Mouse (Mus musculus) heart, postnatal 4 days (tissue): ENCODE measurements around the gene Agrn. TPM values are rescaled to one million over a fixed set of nuclear protein-coding genes. Genes with fewer than 3 reads are reported as not detected.

Source experiments
- DNase-seq: peaks from one replicate; pipeline ENCODE4 v3.0.0; 2021
- total RNA-seq, 2 experiments: library from RNA; stranded (reverse); gene quantifications; 2 replicates each; pipeline ENCODE4 v1.2.3; 2021

Agrn gene
- 100 to 1,000 TPM; 112 TPM for total RNA-seq

- peak; percentile 80 for DNase-seq
Measured at GRCm38 (mm10) chr4:156197131-156197828, at the start of gene Agrn. Gene Agrn (minus strand): TSS chr4:156197488.

- DNase-seq: peak; percentile 25
Measured at GRCm38 (mm10) chr4:156236651-156237447, 39.6 kb upstream of the Agrn start.

GRCm38 (mm10) chr4:156235808-156236533 lies 38.7 kb upstream of the Agrn start, which contains the start of gene Noc2l:
Gene Noc2l (plus strand): TSS chr4:156236010.
- peak; percentile 93 for DNase-seq

GRCm38 (mm10) chr4:156235360-156235770 lies 38.1 kb upstream of the Agrn start:
- DNase-seq: no peak

- DNase-seq: peak; percentile 80
Measured at GRCm38 (mm10) chr4:156234701-156235213, 37.5 kb upstream of the Agrn start, which contains the start of gene Plekhn1. Gene Plekhn1 (minus strand): TSS chr4:156234857.

GRCm38 (mm10) chr4:156234021-156234501 lies 36.8 kb upstream of the Agrn start:
- DNase-seq: no peak

GRCm38 (mm10) chr4:156228393-156229024 lies 31.2 kb upstream of the Agrn start:
- no peak for DNase-seq

GRCm38 (mm10) chr4:156227752-156228392 lies 30.6 kb upstream of the Agrn start:
- DNase-seq: peak; percentile 69

GRCm38 (mm10) chr4:156224276-156224675 lies 27.0 kb upstream of the Agrn start:
- DNase-seq: no peak

GRCm38 (mm10) chr4:156219936-156220335 lies 22.6 kb upstream of the Agrn start:
- DNase-seq: no peak

- DNase-seq: peak; percentile 41
Measured at GRCm38 (mm10) chr4:156217838-156218237, 20.6 kb upstream of the Agrn start.

GRCm38 (mm10) chr4:156217022-156217669 lies 19.9 kb upstream of the Agrn start:
- DNase-seq: peak; percentile 37

- DNase-seq: no peak
Measured at GRCm38 (mm10) chr4:156216196-156216595, 18.9 kb upstream of the Agrn start.

GRCm38 (mm10) chr4:156215649-156216048 lies 18.4 kb upstream of the Agrn start, which contains the start of gene Perm1:
Gene Perm1 (plus strand): TSS chr4:156215868.
- peak; percentile 91 for DNase-seq

- no peak for DNase-seq
Measured at GRCm38 (mm10) chr4:156213134-156213533, 15.8 kb upstream of the Agrn start.

GRCm38 (mm10) chr4:156209963-156210635 lies 12.8 kb upstream of the Agrn start:
- no peak for DNase-seq

- no peak for DNase-seq
Measured at GRCm38 (mm10) chr4:156208872-156209271, 11.6 kb upstream of the Agrn start.

- peak; percentile 52 for DNase-seq
Measured at GRCm38 (mm10) chr4:156203413-156204131, 6.3 kb upstream of the Agrn start.

- DNase-seq: peak; percentile 82
Measured at GRCm38 (mm10) chr4:156203001-156203412, 5.7 kb upstream of the Agrn start, which contains the start of gene AW011738. Gene AW011738 (plus strand): TSS chr4:156203304.
